Mouse (Mus musculus): ENCODE data around the gene Dpysl5.

The Dpysl5 gene

DNA sequence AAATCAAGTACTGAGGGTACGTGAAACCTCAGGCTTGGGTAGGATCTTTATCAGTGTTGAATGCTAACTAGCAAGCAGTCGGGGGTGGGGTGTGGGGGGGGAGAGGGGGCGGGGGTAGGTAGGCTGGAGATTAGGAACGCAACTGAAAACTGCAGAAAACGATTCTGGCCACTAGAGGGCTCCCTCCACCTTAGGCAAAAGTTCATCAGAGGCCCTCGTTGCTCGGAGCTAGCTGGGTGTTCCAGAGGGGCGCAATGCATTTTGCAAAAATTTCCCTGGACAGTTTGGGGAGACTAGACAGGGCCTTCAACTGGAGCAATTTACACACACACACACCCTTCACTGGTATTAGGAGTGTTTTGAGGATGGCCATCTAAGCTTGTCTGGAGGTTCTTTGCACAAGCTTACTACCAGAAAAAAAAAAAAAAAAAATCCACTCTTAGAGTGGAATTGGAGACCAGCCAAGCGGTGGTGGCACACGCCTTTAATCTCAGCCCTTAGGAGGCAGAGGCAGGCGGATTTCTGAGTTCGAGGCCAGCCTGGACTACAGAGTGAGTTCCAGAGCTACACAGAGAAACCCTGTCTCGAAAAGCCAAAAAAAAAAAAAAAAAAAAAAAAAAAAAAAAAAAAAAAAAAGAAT, 1.5 kb upstream of the Dpysl5 start:
- peak; percentile 75 for DNase-seq (ENCODE audit: low read depth)

DNA sequence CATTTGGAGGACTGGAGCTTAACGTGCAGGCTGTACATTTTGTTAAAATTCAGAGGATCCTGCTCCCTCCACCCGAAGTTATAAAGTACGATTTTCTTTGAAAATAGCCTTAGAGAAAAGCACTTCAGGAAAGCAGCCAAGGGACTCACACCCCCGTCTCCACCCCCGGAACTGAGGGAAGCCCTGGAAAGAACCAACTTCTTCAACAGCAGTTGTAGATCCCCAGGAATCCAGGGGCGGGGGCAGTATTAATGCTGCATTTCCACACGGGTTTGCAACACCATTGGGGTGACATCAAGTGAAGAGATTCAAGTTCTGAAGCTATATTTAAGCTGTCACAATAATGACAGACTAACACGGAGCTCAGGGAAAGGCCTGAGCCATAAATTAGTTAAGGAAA, 878 bp upstream of the Dpysl5 start:
- DNase-seq (ENCODE audit: low read depth) = no peak

DNA sequence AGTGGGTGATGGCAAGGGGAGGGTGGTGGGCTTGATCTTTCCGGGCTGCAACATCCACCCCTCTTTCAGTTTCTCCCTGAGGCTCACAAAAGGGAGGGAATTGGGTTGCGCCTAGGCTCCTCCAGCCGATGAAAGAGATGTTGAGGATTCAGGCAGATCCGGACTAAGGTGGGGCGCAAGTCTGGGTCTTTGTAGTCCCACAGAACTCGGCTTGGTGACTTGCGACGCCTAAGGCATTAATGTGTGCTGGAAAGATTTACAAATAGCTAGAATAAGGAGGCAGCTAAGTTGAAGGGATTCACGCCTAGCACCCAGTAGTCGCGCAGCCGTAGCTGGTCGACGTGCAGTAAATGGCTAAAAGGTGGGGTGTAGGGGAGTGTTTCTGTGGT, 632 bp downstream of the Dpysl5 start:
- no peak for DNase-seq (ENCODE audit: low read depth)

DNA sequence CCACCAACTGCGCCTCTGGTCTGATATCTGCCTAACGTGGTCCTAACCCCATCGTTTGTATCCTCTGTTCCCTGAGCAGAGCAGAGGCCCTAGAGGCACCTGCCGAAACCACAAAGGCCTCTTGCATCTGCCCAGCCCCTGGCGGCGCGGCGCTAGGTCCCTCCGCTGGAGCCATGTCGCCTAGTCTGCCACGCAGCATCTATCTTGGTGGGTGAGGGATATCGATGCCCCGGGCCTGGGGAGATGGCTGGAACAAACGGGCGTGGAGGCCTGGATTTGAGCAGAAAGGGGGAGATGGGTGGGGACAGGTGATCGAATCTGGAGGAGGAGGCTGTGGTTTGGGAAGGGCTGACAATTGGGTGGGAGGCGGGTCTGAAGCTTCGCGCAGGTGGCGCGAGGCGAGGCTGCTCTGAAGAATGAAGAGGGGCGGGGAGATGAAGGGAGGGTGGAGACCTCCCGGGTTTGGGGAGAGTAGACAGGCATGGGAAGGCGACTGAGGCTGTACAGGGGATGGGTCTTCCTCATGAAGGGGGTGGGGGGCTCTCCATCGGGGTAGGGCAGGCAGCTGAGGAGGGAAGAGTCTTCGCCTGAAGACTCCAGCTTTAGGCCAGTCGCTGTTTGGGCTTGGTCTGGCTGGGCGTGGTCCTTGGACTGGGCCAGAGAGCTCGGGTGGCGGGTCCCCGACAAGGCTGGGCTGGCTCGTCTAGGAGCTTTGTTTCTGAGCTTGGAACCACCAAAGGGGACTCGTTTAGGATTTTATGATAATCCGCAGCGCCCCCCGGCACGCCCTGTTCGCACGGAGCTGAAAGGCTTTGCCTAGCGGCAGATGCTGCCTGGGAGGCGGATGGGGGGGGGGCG, 1.3 kb downstream of the Dpysl5 start:
- DNase-seq (ENCODE audit: low read depth) = no peak

DNA sequence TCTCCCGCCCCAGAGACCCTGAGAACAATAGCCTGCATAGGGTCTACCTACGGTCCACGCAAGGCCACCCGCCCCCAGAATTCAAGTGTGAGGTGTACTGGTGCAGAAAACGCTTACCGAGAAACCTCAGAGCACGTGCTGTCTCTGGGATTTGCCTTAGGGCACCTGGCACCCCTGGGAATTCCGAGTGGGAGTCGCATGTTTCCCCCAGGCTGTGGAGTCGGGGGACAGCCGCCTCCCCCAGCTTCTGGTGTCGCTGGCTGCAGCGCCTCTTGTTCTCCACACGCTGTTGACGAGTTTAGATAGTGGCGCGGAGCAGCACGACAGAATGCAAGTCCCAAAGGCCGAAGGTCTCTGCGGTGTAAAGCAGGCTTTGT, 1.9 kb downstream of the Dpysl5 start:
- no peak for DNase-seq (ENCODE audit: low read depth)

DNA sequence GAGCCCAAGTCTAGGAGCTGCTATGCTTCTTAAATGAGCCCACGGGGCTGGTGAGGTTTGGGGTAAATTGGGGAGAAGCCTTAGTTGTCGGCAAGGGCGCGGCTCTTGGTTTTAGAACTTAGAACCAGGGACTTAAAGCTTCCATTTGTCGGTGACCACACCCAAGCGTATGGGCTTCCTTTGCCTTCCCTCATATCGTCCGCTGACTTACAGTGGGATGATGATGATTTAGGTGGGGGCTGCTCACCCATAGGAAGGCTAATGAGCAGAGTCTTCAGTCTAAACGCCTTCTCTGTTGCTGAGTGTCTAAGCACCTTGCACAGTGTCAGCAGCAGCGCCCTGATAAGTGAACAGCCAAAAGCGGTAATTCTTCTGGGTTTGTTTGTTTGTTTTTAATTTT, 2.3 kb downstream of the Dpysl5 start:
- DNase-seq (ENCODE audit: low read depth) = no peak

DNA sequence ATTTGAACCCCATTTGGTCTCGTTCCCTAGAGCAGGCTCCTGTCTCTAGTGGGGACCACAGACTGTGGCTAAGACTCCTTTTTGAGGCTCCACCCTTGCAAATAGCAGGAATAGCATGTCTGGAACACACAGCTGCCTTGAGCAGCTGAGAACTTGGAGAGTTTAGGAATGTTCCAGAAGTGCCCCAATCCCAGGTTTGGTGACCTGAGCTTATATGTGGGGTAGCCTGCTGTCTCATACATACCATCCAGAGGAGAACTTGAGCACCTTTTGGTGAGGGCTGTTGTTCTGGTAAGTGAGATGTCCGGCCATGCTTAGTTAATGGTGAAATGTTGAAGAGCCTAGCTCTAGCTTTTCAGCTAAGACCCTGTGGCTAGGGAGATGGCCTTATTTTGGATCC, 4.9 kb downstream of the Dpysl5 start:
- DNase-seq (ENCODE audit: low read depth) = no peak

DNA sequence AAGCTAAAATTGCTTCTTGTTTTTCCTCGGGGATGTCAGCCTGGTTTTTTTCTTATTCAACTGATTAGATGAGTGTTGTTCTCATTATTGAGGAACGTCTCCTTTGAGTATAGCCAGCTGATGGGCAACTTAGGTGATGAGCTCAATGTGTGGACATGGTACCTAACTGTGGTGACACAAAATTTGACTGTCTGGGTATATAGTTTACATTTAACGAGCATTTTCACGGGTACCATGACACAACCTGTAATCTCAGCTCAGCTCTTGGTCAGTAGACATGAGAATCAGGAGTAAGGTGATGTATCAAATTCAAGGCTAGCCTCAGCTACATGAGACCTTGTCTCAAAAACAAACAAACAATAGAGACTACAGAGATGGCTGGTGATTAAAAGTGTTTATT, 6.1 kb downstream of the Dpysl5 start:
- no peak for DNase-seq (ENCODE audit: low read depth)

DNA sequence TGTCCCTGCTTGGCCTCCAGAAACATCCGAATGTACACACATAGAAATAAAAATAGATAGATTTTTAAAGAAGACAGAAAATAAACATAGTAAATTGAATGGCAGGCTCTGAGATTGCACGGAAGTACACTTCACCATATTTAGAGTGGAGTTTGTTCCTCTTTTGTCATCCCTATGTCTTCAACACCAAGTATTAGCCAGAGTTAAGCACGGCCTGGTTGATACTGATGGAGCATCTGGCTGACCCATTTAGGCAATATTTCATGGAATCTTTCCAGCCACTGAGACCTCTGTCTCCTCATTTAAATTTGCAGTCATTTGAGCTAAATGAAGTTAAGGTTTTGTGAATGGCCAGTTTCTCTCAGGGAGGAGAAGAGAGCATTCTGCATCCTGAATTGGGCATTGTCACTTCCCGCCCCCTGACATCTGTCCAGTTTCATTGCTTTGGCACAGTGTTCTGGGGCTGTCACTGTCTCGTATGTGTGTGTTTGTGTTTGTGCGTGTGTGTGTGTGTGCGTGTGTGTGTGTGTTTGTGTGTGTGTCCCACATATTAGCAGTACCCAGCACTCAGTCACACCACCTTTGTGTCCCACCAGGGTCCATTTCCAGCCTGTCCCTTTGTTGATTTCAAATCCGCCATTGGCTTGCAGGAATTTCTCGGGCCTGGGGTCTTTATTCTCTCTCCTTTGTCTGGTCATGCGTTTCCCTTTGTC, 6.8 kb downstream of the Dpysl5 start:
- DNase-seq (ENCODE audit: low read depth) = no peak

DNA sequence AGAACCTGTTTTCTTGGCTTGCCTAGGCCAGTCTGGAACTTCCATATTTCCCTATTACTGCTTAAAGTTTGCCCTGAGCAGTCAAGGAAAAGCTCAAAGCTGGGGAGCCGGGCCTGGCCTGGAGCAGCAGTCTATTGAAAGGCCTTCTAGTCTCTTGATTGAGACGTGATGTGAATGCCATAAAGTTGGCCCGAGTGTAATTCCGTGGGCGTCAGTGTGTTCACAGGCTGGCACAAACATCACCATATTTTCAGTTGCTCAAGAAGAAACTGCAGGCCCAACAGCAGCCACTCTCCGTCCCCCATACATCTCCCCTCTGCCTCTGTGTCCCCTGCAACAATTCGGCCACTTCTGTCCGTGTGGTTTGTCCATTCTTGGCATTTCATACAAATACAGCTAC, 10.6 kb downstream of the Dpysl5 start:
- no peak for DNase-seq (ENCODE audit: low read depth)

DNA sequence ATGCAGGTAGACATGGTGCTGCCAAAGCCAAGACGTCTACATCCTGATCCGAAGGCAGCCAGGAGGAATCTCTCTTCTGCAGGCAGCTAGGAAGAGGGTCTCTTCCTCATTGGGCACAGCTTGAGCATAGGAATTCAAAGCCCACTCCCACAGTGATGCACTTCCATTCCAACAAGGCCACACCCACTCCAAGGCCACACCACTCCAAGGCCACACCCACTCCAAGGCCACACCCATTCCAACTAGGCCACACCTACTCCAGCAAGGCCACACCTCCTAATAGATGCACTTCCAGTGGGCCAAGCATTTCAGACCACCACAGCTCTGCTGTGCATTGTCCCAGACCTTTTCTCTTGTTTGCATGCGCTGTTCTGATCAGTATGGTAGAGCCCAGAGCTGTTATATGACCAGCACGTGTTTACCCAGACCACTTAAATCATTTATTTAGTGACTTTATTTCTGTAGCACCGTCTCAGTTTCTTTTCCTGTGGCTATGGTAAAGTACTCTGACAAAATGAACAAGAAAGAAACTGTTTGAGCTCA, 14.9 kb downstream of the Dpysl5 start:
- no peak for DNase-seq (ENCODE audit: low read depth)

DNA sequence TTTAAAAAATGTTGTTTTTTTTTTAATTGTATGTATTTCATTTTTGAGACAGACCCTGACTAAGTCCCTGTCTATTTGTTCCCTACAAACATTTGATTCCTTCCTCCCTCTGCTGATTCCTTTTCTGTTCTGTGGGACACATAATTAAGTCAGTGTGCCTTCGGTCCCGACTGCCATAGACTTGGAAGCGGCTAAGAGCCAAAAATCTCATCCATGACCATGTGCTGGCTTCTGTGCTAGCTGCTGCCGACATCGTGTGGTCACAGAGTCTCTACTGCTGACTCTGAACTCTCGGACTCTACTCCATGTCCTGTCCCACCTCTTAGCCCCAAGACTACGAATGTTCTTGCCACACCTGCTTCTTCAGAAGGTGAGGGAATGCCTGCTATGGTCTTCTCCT, 21.1 kb downstream of the Dpysl5 start:
- DNase-seq (ENCODE audit: low read depth) = no peak

DNA sequence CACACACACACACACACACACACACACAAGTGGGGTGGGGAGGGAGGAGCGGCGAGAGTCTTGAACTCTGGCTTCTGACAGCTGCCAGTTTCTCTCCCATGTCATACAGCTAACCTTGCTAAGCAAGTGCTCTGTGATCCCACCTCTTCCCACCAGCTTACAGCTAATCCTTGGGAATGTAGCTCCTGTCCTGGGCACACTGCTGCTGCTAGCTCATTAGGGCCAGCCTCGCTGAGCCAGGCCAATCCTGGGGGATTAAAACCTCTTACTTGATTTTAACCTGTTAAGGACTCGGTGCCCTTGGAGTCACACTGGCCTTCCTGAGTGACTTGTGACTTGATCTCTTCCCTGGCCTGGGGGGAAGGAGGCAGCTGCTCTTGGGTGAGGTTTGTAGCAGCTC, 23.3 kb downstream of the Dpysl5 start:
- DNase-seq (ENCODE audit: low read depth) = no peak

DNA sequence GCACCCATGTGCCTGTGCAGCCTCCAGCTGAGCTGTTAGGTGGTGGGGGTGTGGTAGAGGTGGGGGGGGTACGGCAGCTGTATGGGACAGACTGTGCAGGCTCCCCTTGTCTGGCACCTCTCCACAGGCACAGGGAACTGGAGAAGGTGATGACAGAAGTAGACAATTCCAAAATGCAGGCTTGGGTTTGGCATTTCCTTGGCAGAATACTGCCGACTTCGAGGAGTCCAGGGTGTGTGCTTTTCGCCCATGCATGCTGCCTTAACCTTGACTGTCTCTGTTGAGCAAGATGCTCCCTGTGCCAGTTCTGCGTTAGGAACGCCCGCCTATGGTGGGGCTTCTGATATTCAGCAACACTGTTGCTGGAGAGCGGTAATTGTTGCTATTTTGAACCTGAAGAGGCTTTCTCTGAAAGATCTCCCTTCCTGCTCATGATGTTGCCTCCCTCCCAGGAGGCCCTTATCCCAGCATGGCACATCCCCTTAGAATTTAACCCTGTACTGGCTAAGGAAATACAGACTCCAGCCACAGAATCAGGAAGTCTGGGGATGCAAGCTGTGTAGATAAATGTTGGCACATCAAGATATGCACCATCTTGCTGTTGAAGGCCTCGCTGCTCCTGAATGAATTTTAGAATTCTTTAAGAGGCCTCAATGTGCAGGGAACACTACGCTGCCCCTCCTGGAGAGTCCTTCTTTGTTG, 26.9 kb downstream of the Dpysl5 start:
- no peak for DNase-seq (ENCODE audit: low read depth)

DNA sequence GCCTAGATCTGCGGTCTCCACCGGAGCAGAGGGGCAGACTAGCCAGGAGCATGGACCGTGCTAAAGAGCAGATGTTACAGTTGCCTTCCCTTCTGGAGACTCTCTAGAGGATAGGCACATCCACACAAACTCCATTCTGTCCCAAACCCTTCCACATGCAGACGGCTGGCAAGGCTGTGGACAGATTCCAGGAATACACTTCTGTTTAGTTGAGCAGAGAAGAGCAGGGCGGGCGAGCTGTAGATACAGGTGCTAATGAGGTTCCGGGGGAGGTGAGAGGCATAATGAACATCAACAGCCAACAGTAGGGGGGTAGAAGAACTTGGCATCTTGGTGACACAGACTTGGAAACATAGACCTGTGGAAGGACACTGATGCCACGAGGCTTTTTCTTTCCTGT, 28.2 kb downstream of the Dpysl5 start:
- no peak for DNase-seq (ENCODE audit: low read depth)

DNA sequence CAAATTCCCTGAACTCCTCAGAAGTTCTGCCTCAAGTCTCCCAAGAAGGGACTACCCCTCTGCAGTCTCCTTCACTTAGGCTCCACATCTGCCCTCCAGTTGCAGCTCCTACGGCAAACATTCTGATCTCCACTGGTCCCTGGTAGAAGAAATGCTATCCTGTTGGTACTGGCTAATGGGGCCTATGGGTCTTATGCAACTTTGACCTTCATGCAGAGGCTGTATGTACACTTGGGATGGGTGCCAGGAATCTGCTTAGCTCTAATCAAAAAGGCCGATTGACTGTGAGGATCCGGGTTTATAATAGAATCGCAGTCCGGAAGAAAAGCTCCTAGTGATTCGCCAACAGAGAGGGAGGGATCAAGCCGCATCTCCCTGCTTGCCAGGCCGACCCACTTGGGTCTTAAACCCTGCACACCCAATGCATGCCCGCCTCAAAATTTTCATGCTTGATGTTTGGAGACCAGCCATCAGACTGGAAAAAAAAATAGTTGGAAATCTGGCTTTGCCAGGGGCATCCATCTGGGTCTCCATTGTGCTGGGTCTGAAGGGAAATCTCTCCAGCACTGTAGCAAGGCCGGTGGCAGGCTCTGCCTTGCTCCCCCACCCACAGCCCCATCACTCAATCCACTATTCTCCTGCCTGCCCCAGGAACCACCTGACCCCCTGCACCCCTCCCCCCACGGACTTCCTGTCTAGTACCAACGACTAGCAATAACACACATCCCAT, 38.4 kb downstream of the Dpysl5 start:
- DNase-seq (ENCODE audit: low read depth) = no peak

DNA sequence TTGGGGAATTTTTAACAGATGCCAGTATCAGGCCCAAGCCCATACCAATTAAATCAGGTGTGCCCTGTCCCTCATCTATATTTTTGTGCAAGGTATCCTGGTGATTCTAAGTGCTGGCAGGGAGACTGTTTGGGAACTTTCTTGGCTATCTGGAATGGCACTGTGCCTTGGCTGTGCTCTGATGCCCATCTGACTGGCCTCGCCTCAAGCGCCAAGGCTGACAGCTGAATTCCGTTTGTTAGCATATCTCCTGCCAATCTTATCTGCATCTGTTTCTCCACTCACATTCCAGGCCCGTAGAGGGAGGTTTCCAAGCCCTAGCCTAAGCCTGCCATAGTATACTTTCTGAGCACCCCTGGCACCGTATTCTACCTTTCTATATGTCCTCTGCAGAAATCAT, 39.7 kb downstream of the Dpysl5 start:
- DNase-seq (ENCODE audit: low read depth) = no peak

DNA sequence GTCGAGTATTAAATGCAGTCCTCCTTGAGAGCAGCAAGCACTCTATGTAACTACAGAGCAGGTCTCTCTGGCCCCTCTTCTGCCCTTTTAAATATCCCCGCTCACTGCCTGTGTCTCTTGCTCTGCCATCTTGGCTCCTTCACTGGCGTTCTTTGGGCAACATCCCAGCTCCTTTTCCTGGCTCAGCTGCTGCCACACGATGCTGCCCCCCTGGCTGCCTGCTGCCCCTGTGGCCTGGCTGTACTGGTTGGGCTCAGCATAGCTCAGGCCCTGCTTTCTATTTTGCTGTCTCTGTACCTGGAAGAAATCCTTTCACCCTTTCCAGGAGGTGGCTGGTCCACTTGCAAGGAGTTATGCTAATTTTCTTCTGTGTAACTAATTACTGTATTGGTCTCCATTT, 41.8 kb downstream of the Dpysl5 start:
- no peak for DNase-seq (ENCODE audit: low read depth)

DNA sequence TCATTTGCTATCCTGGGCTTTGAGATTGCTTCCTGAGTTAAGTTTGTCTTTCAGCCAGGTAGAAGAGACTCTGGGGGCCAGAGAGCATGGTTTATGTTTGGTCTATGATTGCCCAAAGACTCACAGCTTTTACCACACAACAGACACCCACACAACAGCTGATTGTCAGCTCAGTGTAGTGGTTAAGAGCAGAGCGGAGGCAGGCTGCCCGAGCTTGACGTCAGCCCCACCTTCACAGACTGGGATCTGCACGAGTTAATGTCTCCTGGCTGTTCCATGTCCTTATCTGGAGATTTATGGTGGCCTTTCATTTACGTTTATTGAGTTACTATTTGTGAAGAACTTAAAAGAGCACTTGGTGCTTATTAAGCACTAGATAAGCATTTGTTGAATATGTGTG, 43.9 kb downstream of the Dpysl5 start:
- DNase-seq (ENCODE audit: low read depth) = no peak

DNA sequence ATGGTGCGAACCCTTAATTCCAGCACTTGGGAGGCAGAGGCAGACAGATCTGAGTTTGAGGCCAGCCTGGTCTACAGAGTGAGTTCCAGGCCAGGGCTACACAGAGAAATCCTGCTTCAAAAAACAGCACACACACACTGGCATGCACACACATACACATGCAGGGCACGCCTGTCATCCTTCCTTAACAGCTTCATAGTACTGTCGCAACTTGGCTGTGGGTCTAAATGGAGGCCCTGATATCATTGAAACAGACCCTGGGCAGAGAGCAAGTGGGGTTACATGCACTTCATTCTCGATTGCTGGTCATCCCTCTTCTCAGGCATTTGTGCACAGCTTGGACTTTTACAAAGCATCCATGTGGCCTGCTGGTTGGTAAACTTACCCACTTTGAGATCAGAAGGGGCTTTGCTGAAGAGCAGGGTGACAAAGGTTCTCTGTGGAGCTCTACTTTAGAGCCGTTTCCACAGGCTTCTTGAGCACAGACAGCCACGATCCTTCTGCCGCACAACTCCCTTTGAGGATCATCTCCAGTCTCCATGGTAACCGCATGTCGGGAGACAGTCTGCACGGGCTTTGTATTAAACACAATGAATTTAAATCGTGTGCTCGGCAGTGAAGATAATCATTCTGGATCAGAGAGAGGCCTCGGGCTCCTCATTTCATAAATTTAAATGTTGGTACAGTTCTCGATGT, 51.6 kb downstream of the Dpysl5 start:
- DNase-seq (ENCODE audit: low read depth) = no peak

DNA sequence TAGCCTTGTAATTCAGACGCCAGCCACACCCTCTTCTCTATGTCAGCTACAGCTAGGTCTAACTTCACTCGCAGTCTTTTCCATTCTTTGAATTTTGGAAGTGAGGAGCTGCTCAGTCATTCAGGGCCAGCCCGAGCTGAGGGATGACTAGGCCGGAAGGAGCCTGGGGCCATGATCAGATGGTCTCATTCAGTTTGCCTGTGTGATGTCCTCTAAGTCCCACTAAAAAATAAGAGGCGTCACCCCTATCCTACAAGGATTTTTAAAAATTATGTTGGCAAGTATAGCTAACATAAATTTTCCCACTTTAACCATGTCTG, 52.1 kb downstream of the Dpysl5 start:
- DNase-seq (ENCODE audit: low read depth) = no peak
